Comparison of ENCODE assay signal across 14 mouse cellular contexts in genomic region chr11:71670111-71671050, GRCm38 (mm10).
DNase-seq lines count a peak whose midpoint lies in the region; ATAC-seq and TF ChIP-seq lines count a peak whose summit lies in the region.
"Had no signal": no experiment of that assay in that cellular context is flagged by ENCODE, and none has a peak within 500 bp of the region (broad histone marks: within the 10 kb centered on the region; RNA-seq: fewer than 3 reads in every experiment).

No protein-coding gene starts in this region.

- TF ChIP-seq CTCF in spleen, adult 2 months (IDR thresholded peaks at IDR 0.05; ENCODE audit: extremely low read depth, insufficient read depth, insufficient read length, insufficient replicate concordance) = no peak

- no peak for TF ChIP-seq POLR2A in spleen, adult 2 months (IDR thresholded peaks at IDR 0.05; ENCODE audit: low read depth, low read length)

- no peak overlapping the region for H3K27ac ChIP-seq in spleen, adult 2 months (ENCODE audit: insufficient read depth, low read length)
- H3K27ac ChIP-seq: gastrocnemius, adult 2 months; neural tube, embryonic 12.5 days had no signal

- H3K27me3 ChIP-seq in spleen, adult 2 months (ENCODE audit: control insufficient read depth, insufficient read depth, low read length) = no peaks in the 10 kb centered on the region
- H3K27me3 ChIP-seq: neural tube, embryonic 12.5 days; Patski had no signal

- 5% methylated on average over 19 of the region's 19 CpGs for WGBS in spleen, adult 2 months

- peak; percentile 21 for DNase-seq in cerebellum, adult 11 months
- no peak for DNase-seq in spleen, adult 2 months (ENCODE audit: low read depth in 1 of 2, low spot score in 2 of 2)
- no peak for DNase-seq in spleen, adult 18-20 months
- DNase-seq in lung, postnatal 25 days (ENCODE audit: low spot score) = peak; percentile 7
- DNase-seq in thymus, postnatal 4 days = peak; percentile 73
- no peak for DNase-seq in adrenal gland, adult 8-10 months
- DNase-seq in spleen, adult 12 weeks (ENCODE audit: low spot score) = no peak
- DNase-seq: gastrocnemius, adult 2 months; kidney, postnatal 25 days; liver, postnatal 0 days had no signal

- H3K36me3 ChIP-seq in spleen, adult 2 months (ENCODE audit: control insufficient read depth, insufficient read depth, low read length) = no peaks in the 10 kb centered on the region
- H3K36me3 ChIP-seq: neural tube, embryonic 12.5 days had no signal

- H3K4me1 ChIP-seq in spleen, adult 2 months (ENCODE audit: control insufficient read depth, insufficient read depth, insufficient read length) = no peaks in the 10 kb centered on the region
- H3K4me1 ChIP-seq: neural tube, embryonic 12.5 days had no signal

- peak overlapping the region; percentile 21; the same call in 1 of the 2 replicates for H3K4me3 ChIP-seq in spleen, adult 2 months (ENCODE audit: extremely low read depth, insufficient read depth, insufficient read length)
- H3K4me3 ChIP-seq: erythroblast, embryonic 14.5 days; gastrocnemius, adult 2 months; neural tube, embryonic 12.5 days had no signal

- no peak for ATAC-seq in cerebellum, adult (ENCODE audit: insufficient number of reproducible peaks, low FRiP score, low TSS enrichment)
- ATAC-seq: liver, postnatal 0 days; Patski had no signal

Comparison
In these comparisons a context has a peak if more than half of its experiments do, and no peak if none do; other contexts are left out.
1. DNase-seq: peak in cerebellum, adult 11 months (single experiment), lung, postnatal 25 days (single experiment) and thymus, postnatal 4 days (single experiment); none in spleen, adult 2 months (0 of 2), spleen, adult 18-20 months (0 of 2), adrenal gland, adult 8-10 months (single experiment) and spleen, adult 12 weeks (single experiment).